Mouse (Mus musculus) thymus, adult 2 months (tissue): Measurements from ENCODE around the gene Anapc2.

Source experiments
- CTCF ChIP-seq: fragments of 200-500 bp; IDR thresholded peaks from 2 replicates; pipeline ENCODE4 v1.5.1; 2012; ENCODE audit warnings: mild to moderate bottlenecking, control low read depth, low read length, moderate library complexity, borderline replicate concordance; ENCODE audit not compliant: control insufficient read depth, poor library complexity, insufficient read depth; ENCODE audit errors: extremely low read depth
- POLR2A ChIP-seq: fragments of 200-500 bp; IDR thresholded peaks from 2 replicates; pipeline ENCODE4 v1.6.1; 2012; ENCODE audit warnings: mild to moderate bottlenecking, low read length, control low read depth, moderate library complexity; ENCODE audit not compliant: control insufficient read depth, poor library complexity, insufficient read depth; ENCODE audit errors: extremely low read depth

DNA sequence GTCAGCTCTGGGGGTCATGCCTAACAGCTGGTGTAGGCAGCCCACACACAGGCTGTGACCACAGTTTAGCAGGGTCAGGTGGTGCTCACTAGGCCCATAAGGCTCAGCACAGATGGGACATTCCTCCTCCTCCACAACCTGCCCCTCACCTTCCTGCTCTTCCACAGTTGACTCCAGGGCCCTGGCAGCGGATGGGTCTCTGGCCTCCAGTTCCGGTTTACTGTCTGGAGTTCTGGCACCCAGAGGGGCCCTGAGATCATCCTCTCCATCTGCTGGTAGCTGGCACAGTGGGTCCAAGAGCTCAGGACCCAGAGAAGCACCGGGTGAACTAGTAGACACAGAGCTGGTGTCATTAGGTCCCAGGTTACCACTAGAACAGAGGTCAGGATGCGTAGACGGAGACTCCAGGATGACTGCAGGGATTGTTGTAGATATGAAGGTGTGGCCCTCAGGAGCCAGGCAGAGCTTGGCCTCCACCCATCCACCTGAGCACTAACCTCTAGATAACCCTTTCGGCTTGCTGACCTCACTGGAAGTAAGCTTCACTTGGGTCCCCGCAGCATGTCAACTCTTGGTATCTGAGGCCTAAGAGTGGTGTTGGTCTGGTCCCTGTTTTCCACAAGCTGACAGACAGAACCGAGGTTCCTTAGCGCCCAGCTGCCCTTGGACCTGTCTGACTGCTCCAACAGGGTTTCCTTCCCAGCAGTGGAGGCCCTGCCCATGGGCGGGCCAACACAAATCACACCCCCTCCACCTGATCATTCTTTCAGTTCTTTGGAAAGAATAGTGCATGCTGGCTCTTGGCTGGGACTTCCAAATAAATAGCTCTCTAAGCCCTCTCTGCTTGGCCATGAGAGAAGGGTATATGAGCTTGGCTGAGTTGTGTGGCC is 25.9 kb upstream of the Anapc2 start, which contains the start of gene AL732309.1:
- TF ChIP-seq POLR2A (no peak), CTCF (no peak)
